Mouse (Mus musculus) erythroblast, adult 5-6 weeks (primary cell): Measurements from ENCODE around the gene H2al1b. TPM values are rescaled to one million over a fixed set of nuclear protein-coding genes. Genes with fewer than 3 reads are reported as not detected.
"Not testable (repeated sequence)": the region's sequence is repeated elsewhere in the genome, so short reads cannot be mapped to it uniquely, and the experiment has no call there.

Experiments
- ATAC-seq: replicated peaks from 2 replicates; pipeline ENCODE4 v1.8.0; 2016; ENCODE audit warnings: moderate number of reproducible peaks, mild to moderate bottlenecking, moderate TSS enrichment, inconsistent platforms; ENCODE audit not compliant: poor library complexity, low FRiP score, severe bottlenecking
- total RNA-seq, 2 experiments: library from RNA; stranded (forward) in 1 of 2; stranded (reverse) in 1 of 2; fragments of 150-400 nt in 1 of 2; fragments of 200-764, 138-1000 nt in 1 of 2; gene quantifications; 2 replicates each; pipeline versions ENCODE4 v1.2.3 to v1.2.4; 2015 to 2017; ENCODE audit warnings: low replicate concordance in 2 of 2

The H2al1b gene
- total RNA-seq (2015; ENCODE audit: low replicate concordance), result not detected in 2 replicates
- total RNA-seq (2017; ENCODE audit: low replicate concordance), result 3.3 TPM in 1 of 2 replicates, not detected in the other

DNA sequence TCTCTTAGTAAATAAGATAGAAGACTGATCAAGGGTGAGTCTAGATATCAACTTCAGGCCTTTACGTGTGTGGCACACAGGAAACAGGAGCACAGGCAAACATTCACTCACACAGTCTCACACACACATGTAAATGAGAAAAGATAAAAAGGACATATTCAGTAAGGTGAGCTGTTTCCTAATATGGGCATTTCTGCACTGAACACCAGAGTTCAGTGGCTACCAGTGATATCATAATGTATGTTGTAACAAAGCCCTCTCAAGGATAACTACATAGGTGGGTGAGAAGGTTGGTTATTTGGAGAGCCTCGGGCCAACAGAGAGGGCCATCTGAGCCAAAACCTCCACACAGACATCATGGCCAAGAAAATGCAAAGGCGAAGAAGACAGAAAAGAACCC is at the start of gene H2al1b:
H2al1b (plus strand) TSS at position 301 of the 400 bp plus-strand sequence.
- not testable (repeated sequence) for ATAC-seq

DNA sequence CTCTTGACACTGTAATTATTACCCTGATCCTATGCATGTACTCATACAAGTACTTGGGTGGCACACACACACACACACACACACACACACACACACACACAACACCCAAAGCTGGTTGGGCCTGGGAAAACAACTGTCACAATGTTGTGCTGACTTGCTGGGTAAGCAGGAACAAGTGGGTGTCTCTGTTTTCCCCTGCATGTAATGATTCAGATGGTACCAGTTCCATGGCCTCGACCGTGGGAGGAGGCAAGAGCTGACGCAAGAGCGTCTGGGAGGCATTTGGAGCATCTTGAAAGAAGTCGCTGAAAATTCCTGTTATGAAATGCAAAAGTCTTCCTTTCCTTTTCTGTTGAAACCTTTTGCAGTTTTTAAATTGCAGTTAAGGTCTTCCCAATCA is 48.2 kb upstream of the H2al1b start:
- no peak for ATAC-seq

GRCm38 (mm10) chrX:11254521-11255207 is 47.6 kb upstream of the H2al1b start:
- no peak for ATAC-seq

- ATAC-seq, result no peak
Measured at GRCm38 (mm10) chrX:11255564-11256360, 46.5 kb upstream of the H2al1b start.

DNA sequence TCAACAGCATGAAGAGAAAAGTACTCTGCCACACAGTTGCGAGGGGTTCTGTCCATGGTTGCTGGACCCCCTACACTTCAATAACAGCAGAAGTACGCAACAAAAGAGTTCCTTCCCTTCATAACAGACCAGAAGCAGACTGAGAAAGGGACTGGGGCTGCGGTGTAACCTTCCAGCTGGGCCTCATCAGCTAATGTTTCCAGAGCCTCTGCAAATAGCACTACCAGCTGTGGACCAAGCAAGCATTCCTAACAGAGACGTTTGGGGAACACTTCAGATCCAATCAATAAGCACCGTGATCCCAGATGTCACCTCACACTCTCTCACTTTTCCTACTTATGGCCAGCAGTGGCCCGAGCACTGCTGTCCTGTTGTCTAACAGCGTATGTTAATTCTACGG is 37.3 kb upstream of the H2al1b start:
- ATAC-seq, result no peak

DNA sequence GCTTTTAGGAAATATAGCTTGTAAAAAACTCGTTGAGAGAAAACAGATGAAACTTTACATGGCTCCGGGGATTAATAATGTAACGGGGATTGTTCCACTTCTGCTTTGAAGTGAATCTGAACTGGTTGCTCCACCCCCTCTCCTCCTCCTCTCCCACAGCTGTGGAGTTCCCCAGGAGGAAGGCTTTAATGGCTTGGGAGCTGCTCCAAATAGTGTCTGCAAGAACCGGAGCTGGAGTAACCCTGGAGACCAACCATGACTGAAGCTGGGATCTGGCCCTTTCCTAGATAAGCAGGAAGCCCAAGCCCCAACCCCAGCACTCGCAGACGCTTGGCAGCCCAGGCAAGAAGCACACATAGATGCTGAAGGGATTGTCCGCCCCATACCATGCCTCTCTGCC is 34.4 kb upstream of the H2al1b start:
- no peak for ATAC-seq

DNA sequence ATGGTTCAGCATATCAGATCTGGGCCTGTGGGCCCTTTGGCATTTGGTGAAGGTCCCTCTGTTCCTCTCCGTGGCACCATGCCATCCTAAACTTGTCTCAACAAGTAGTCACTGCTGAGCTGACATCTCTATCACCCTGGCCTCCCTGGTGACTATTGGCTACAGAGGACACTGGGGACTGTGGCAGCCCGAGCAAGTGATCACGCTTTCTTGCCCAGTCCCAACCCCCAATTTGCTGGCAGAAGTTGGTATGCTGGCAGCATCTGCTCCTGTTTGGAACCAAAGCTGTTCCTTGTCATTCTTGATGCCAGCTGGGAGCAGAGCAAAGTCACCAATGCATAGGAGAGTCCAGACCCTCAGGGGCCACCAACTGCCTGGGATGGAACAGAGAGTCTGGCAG is 33.2 kb upstream of the H2al1b start:
- ATAC-seq, result no peak

- ATAC-seq, result no peak
Measured at GRCm38 (mm10) chrX:11273190-11273589, 29.0 kb upstream of the H2al1b start.

DNA sequence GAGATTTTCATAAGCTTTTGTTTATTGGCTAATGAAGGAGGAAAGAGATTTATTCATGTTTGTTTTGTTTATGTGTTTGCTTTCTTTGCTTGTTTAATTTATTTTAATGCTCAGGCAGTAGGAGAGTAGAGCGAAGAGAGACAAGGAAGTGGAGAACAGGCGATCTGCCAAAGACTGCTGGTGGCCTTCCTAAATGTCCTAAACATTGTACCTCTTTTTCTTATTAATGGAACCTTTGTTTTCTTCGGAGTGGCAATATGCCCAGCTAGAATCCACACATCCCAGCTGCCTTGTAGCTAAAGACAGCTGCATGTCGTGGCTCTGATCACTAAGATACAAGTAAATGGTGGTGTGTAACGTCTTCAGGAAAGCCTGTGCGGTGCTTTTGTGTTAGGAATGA is 25.1 kb upstream of the H2al1b start:
- no peak for ATAC-seq

- no peak for ATAC-seq
Measured at GRCm38 (mm10) chrX:11280741-11281140, 21.5 kb upstream of the H2al1b start.

GRCm38 (mm10) chrX:11288306-11288882 is 13.8 kb upstream of the H2al1b start:
- ATAC-seq, result no peak

GRCm38 (mm10) chrX:11289244-11289643 is 13.0 kb upstream of the H2al1b start:
- no peak for ATAC-seq

GRCm38 (mm10) chrX:11298957-11299356 is 3.3 kb upstream of the H2al1b start, which contains the start of gene H2al1a:
TSS of gene H2al1a (plus strand) at chrX:11299257.
- ATAC-seq, result not testable (repeated sequence)

GRCm38 (mm10) chrX:11305355-11305754 is 3.1 kb downstream of the H2al1b start, which contains the start of gene H2al1c:
TSS of gene H2al1c (plus strand) at chrX:11305655.
- ATAC-seq, result not testable (repeated sequence)

- not testable (repeated sequence) for ATAC-seq
Measured at GRCm38 (mm10) chrX:11308524-11308923, 6.3 kb downstream of the H2al1b start, which contains the start of gene H2al1d. TSS of gene H2al1d (plus strand) at chrX:11308824.

- not testable (repeated sequence) for ATAC-seq
Measured at GRCm38 (mm10) chrX:11311634-11312033, 9.4 kb downstream of the H2al1b start, which contains the start of gene H2al1e. TSS of gene H2al1e (plus strand) at chrX:11311934.

DNA sequence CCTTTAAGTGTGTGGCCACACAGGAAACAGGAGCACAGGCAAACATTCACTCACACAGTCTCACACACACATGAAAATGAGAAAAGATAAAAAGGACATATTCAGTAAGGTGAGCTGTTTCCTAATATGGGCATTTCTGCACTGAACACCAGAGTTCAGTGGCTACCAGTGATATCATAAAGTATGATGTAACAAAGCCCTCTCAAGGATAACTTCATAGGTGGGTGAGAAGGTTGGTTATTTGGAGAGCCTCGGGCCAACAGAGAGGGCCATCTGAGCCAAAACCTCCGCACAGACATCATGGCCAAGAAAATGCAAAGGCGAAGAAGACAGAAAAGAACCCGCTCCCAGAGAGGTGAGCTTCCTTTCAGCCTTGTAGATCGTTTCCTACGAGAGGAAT is 12.6 kb downstream of the H2al1b start, which contains the start of gene H2al1f:
H2al1f (plus strand) TSS at position 301 of the 400 bp plus-strand sequence.
- not testable (repeated sequence) for ATAC-seq

DNA sequence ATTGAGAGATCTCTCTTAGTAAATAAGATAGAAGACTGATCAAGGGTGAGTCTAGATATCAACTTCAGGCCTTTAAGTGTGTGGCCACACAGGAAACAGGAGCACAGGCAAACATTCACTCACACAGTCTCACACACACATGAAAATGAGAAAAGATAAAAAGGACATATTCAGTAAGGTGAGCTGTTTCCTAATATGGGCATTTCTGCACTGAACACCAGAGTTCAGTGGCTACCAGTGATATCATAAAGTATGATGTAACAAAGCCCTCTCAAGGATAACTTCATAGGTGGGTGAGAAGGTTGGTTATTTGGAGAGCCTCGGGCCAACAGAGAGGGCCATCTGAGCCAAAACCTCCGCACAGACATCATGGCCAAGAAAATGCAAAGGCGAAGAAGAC is 15.7 kb downstream of the H2al1b start, which contains the start of gene H2al1g:
H2al1g (plus strand) TSS at position 301 of the 400 bp plus-strand sequence.
- ATAC-seq, result not testable (repeated sequence)

GRCm38 (mm10) chrX:11321192-11321591 is 19.0 kb downstream of the H2al1b start, which contains the start of gene H2al1h:
TSS of gene H2al1h (plus strand) at chrX:11321492.
- not testable (repeated sequence) for ATAC-seq

GRCm38 (mm10) chrX:11324359-11324758 is 22.1 kb downstream of the H2al1b start, which contains the start of gene H2al1i:
TSS of gene H2al1i (plus strand) at chrX:11324659.
- ATAC-seq, result not testable (repeated sequence)
